Mouse (Mus musculus) c-Kit-positive CD71-negative TER-119-negative erythroid progenitor cells, embryonic 14.5 days (primary cell): ENCODE results near the gene 1700037C18Rik.
"Not testable (repeated sequence)": the region's sequence is repeated elsewhere in the genome, so short reads cannot be mapped to it uniquely, and the experiment has no call there.

Experiments used
- DNase-seq: peaks from one replicate; pipeline ENCODE4 v3.0.0-alpha.2; 2013; ENCODE audit warnings: low read depth

Gene 1700037C18Rik

GRCm38 (mm10) chr16:3872216-3873047, 36.1 kb downstream of the 1700037C18Rik start, which contains the start of gene Naa60:
Naa60 (plus strand) TSS chr16:3872375.
- DNase-seq = peak; percentile 80

DNA sequence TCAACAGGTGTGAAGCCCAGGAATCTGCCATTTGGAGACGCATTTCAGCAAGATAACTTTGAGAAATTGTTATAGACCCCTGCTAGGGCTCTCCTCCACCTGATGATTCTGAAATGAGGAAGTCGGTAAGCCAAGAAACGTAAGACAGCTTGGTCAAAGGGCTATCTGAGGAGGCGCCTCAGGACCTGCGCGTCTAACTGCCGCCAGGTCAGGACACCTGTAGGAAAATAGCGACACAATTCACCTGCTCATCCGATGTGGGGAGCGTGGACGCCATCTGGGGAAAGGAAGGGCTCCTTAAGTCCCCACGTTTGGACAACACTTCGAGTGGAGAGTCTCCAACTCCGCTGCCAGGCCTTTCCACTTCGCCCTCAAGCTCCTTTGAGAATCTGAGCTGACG, 36.7 kb downstream of the 1700037C18Rik start:
- DNase-seq = no peak

DNA sequence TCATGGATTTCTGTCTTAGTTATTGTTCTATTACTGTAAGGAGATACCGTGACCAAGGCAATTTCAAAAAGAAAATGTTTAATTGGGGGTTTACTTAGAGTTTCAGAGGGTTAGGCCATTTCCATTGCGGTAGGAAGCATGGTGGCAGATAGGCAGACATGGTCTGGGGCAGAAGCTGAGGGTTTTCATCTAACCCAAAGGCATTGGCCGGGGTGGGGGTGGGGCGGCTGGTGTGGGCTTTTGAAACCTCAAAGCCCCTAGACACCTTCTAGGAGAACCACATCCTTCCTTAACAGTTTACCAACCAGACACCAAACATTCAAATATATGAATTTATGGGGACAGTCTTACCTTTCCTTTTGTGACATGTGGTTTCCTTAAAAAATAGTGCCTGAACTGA, 49.2 kb downstream of the 1700037C18Rik start:
- no peak for DNase-seq

DNA sequence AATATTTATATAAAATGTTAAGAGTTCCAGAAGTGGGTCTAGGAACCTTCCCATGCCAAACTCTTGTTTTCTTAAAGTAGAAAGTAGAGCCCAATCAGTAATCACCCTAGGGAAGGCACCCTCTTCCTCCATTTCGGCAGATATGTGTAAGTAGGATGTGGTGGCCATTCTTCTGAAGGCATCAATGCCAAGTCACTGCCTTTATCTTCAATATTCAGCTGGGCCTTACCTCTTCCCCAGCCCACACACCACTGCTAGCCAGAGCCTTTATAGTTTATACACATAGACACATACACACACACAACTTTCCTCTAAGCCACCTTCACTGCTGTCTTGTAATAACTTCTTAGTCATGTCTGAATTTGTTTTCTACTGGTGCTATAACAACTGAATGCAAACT, 52.7 kb downstream of the 1700037C18Rik start:
- DNase-seq = no peak

DNA sequence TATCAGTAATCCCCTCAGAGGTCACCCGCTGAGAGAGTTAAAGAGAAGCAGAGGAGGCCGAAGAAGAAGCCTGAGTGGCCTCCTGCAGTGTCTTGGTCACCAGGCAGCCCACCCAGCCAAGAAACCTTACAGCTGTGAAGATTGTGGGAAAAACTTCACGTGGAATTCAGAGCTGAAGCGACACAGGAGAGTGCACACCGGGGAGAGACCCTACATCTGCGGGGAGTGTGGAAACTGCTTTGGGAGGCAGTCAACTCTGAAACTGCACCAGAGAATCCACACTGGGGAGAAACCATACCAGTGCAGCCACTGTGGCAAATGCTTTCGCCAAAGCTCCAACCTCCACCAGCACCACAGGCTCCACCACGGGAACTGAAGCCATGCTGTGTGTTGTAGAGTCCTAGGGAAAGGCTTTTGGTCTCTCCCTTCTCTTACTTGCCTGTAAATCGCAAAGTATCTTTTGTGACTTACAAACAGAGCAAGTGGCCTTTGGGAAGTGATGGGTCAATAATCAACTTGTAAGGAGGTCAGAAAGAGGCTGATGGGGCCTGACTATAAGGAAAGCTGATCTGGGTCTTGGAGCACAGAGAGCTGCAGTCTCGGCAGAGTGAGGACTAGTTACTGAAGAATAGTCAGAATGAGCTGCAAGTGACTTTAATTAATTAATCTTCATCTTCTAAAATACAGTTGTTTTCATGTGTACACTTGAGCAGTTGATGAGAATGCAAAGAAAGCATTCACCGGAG, 53.9 kb downstream of the 1700037C18Rik start:
- DNase-seq = no peak

- no peak for DNase-seq
Observed at GRCm38 (mm10) chr16:3852586-3852985, 55.9 kb downstream of the 1700037C18Rik start.

DNA sequence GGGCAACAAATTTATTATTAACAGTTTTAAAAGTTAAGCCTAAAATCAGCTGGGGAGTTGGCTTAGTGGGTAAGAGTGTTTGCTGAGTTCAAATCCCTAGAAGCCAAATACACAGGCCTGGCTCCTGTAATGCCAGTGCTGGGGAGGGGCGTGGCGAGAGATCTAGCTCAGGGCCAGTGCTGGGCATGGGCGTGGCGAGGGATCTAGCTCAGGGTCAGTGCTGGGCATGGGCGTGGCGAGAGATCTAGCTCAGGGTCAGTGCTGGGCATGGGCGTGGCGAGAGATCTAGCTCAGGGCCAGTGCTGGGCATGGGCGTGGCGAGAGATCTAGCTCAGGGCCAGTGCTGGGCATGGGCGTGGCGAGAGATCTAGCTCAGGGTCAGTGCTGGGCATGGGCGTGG, 57.2 kb downstream of the 1700037C18Rik start:
- not testable (repeated sequence) for DNase-seq

DNA sequence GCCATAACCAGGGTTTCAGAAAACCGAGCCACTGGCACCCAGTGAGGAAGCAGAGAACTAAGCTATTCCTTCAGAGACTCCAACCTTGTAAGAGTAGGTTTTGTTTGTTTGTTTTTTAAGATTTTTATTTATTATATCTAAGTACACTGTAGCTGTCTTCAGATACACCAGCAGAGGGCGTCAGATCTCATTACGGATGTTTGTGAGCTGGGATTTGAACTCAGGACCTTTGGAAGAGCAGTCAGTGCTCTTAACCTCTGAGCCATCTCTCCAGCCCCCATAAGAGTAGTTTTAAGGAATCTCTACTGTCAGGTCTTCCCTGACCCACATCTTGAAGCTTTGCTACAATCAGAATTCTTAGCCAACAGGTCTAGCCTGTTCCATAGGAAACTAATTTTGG, 60.1 kb downstream of the 1700037C18Rik start:
- DNase-seq = no peak

GRCm38 (mm10) chr16:3847871-3848270, 60.6 kb downstream of the 1700037C18Rik start:
- no peak for DNase-seq

GRCm38 (mm10) chr16:3846711-3847518, 61.6 kb downstream of the 1700037C18Rik start, which contains the start of gene Zfp174:
Zfp174 (plus strand) TSS chr16:3847268.
- peak; percentile 87 for DNase-seq
